Mouse (Mus musculus) fibroblast of lung, adult 2 months (primary cell): ENCODE measurements around the gene Myo1b.
"Not testable (repeated sequence)": the region's sequence is repeated elsewhere in the genome, so short reads cannot be mapped to it uniquely, and the experiment has no call there.

Source experiments
- DNase-seq: peaks from one replicate; pipeline ENCODE4 v3.0.0-alpha.2; 2011; ENCODE audit warnings: low read depth

Gene Myo1b

DNA sequence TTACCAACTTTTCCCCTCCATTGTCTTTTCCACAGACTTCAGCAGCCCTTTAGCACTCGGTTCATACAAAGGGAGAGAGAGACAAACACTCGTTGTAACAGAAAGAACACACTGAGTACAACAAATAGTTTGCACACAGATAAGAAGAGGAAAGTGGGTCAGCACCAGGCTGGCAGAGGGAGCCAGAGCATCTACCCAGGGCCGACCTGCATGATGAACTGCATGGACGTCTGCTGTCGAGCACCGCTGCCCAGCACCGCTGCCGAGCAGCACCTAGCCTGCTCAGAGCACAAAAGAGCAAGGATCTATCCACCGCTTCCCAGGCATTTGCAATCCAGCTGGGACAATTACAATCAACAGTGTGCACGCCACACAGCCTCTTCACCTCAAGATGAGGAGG is 19.9 kb downstream of the Myo1b start:
- no peak for DNase-seq

DNA sequence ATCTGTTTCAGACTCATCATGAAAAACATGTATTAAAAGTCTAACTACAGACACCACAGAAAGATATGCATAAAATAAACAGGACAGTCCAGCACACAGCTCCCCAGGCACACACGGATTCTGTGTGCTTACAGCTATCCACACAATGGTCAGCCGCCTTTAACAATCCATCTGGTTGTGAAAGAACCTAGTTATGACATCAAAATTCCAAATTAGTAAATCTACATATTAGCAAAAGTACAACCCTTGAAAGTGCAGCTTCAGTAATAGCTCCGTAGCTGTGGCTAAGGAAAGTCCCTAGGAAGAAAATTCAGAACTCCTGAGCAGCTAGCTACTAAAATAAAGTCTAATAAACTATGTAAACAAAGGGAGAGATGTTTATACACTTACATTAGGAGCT is 21.1 kb downstream of the Myo1b start:
- DNase-seq, result no peak

DNA sequence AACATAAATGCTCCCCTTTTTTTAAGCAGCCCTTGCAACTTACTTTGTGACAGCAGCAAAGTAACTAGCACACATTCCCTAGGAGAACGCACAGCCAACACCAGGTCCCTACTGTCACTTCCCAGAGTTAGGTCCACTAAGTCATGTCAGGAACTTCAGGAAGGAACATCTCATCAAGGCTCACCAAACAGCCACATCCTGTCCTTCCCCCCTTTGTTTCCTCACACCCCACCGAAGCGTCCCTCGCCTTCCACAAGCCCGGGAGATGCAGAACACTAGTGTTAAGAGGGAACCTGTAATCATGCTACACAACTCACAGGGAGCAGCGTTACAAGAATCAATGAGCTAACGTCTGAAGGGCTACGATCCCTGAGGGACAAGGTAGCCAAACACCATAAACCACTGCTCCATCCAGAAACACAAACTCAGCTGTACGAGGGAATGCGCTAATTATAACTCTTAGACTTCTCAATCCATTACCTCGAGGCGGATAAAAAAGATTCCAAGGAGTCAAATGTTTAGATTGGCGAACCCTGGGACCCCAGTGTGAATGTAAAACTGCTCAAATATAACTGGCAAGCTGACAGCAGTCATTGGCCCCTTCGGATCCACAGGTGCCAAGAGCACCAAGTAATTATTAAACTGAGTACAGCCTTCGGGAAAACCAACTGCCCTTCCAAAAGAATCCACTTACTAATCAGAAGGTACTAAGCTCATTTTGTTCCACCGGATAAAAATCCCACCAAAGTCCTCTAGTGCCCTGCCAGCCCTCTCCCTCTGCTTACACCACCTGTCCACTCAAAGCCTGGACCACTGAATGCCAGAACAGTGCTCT is 22.1 kb downstream of the Myo1b start:
- DNase-seq, result no peak

DNA sequence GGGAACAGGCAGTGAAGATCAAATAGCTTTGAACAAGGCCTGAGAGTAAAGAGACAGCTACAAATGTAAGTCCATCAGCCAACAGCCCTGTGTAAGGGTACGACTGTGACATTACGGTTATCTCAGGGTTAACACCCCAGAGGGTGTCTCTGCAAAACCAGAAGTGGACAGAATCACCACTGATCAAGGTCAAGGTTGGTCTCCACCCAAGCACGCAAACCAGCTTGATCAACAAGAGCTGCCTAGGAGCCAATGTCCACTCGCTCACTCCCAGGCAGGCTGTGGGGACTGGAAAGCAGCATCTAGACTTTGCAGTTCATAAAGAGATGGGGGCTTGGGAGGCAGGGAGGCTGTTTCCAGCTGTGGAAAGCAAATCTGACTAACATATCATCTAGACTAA is 23.9 kb downstream of the Myo1b start:
- DNase-seq, result no peak

DNA sequence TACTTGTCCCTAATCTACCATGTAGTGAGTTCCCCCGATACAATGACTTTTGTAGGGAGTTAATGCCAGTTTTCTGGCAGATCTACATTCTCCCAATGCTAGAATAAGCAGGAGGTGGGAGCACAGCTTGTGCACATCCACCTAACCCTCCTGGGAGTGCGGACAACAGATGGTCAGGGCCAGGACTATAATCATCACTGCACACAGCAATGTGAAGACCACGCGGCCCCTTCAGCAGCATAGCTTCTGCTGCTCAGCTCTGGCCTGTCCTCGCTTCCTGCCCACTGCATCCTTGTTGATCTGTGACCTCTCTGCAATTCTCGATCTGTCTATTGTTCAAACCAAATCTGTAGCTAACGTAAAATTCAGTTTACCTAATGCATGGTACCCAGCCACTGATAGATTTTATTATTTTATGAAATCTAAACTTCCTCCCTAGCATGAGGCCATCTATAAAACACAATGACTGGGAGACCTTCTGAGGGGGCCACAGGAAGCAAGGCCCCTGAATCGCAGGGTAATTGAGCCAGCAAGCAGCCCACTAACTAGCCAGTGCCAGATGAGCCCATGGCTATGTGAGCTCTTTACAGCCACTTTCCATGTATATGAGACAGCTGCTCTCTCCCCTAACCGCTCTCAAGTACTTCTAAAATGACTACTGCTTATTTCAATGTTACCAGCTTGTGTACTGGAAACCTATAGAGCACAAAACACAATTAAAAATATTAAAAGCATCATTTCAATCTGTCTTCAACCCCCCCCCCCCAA is 27.6 kb downstream of the Myo1b start:
- no peak for DNase-seq

DNA sequence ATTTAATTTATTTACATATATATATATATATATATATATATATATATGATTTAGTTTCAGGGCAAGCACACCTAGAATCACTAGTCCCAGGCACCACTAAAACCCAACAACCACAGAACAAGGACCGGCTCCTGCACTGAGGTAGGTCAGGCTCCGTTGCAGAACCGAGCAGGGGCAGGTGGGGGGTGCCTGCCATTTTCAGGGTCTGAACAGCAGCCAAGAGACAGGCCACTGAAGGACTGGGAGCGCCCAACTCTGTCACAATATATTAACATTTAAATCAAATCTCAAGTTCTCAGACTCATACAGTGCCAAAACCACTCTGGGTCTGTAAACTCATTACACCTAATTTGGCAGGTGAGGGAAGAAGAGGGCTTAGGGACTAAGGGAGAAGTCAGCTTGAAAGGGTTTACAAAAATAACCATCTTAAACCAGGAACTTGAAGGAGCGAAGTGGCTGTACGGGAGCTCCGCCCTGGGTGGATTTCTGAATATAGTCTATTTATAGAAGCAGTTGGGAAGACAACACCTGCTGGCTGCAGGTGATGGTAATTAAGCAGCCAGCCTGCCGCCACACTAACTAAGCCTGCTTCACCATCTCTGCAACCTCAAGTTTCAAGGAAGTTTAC is 30.4 kb downstream of the Myo1b start:
- no peak for DNase-seq

DNA sequence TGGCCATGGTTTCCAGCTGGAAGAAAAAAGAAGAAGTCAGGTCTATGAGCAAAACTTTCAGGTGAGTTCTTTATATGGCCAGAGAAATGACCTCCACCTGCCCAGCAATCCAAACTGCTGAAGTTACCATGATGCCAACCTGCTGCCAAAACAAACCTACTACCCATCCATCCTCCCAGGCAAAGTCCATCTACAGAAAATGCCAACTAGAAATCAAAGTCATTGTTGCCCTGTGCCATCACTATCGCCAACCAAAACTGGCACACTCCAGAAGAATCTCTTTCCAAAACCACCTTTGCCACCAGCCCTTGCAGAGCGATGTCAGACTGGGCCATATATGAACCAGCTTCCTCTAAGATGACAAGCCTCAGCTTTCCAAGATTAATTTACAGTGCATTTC is 32.7 kb downstream of the Myo1b start:
- no peak for DNase-seq

DNA sequence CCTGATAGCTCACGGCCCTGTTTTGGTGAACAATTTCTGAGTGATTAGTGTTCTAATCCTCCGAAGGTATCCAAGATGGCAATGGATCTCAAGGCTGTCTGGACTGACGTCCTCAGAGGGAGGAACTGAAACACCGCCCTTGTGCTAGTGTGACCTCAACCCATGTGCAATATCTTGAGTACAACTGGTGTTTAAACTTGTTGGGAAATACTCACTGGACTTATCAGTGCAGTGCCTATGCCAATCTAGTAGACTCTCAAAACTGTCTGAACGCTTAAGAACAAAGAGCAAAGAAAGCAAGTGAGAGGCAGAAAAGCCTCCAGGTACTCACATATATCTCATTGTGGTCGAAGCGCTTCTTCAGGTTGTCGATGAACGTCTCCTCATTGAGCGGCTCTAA is 33.1 kb downstream of the Myo1b start:
- DNase-seq, result no peak

DNA sequence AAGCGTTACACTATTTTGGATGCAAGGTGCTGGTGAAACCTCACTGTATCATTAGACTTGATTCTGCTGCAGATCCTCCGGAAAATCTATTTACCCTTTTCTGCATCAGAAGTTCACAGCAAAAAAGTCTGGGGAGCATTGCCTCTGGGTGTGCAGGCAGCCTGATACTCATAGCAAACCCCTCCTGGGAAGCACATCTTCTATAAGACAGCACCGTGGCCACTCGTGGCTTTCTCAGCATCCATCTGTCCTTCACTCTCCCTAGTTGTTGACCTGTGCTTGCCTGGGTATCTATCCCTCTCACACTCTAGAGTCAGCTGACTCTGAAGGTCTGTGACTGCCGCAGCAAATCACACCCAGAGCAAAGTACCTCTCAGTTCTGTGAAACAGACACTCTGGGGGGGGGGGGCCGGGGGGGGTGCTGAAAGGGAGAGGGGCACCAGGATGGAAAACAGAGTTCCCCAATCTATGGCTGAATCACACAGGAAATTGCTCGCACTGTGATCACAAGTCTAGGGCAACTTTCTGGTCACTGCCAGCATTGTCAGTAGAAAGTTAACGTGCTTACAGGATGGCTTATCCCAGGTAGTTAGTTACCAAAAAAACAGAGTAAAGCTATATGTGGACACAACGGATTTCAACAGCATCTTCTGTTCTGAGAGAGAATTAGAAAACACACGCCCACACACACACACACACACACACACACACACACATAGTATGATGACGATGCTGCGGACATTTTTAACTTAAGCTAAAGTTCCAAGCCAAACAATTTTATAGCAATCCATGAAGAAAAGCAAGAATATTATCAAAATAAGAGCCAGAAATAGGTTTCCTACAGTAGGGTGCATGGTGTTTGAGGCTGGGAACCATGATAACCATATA is 35.7 kb downstream of the Myo1b start:
- no peak for DNase-seq

DNA sequence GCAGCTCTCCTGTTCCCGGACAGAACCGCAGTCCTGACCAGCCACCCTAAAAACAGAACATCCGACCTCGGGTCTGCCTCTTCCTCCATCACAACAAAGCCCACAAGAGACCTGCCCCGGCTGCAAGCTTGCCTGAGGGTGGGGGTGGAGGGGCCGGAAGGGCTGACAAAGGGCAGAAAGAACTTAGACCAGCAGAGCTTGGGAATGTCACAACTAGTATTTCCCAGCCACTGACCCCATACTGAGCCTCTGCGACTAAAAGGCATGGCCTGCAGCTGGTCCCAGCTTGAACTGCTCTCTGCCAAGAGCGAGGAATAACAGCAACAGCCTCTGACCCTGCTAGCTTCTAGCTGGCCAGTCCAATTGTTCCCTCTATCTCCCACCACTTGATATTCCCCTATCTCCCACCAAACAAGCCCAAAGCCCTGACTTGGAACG is 36.5 kb downstream of the Myo1b start:
- DNase-seq, result no peak

DNA sequence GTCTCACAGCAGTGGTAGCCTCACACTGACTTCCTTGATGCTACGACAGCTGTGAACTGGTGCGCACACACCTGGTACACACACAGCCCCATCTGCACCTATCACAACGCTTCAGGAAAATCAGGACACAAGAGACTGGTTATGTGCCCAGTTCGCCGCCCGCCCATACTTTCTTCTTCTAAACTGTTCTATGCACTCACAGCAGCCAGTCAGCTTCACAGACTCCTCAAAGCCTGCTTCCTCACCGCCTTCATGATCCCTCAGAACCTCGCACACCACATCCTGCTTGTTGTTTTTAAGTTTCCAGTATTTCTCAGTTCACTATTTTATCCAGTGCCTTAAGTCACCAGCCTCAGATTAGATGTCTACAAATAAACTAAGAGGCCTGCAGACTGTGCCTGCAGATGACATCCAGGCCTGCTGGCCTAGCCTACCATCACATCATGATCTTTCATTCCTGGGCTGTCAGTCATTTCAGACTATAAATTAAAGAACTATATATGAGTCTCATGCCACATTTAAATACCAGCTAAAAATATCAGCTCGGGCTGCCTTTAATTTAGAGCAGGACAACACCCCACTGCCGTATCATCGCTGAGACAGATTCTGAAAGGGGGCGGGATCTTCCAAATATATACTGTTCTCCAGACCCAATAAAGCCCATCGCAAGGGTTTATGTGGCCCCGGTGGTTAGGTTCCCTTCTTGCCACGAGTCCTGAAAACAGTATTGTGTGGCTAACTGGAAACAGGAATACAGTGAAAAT is 40.2 kb downstream of the Myo1b start:
- DNase-seq, result no peak

DNA sequence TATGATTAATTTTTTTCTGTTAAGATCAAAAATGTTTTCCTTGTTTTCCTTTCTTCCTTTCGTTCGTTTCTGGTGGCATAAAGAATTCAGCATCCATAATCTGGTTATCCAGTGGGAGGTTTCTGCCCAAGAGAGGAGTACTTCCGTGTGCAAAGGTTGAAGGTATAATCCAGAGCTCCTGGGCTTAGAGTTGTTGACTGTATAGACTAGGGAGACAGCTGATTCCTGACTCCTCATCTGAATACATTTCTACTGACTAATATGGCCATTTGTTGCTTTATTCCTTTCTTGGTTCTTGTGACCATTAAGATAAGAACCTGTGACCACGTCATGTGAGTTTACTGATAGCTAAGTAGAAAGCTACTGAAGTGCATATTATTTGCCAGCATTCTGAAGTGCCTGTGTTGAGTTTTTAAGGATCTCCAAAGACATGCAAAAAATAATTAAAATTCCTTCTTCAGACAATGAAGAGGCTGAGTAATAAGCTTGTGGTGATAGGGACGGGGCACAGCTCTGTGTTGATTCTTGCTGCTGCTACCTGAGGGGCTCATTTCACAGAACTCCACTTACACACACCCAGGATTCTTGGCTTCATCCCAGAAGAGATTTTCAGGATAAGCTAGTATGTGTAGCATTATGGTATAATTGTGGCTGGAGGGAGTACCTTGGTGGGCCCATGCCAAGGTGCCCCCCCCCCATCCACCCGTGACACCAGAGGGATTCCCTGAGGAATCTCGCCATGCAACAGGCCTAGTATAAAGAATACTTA is 43.2 kb downstream of the Myo1b start:
- no peak for DNase-seq

DNA sequence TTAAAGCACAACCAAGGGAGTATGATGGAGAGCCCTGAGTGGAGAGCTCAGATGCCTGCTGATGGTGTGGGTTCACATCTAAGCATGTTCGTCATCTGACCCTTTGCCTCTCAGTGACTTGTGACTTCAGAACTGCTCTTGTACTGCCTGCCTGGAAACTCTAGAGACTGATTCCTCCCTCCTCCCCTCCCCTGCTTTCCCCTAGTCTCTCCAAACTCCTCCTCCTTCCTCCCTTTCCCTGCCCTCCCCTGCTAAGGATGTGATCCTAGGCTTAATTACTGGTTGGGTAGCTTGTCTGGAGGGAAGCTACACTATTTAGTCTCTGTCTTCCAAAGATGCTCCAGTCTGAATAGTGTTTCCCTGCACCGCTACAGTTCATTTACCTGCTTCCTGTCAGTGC is 44.6 kb downstream of the Myo1b start:
- not testable (repeated sequence) for DNase-seq

DNA sequence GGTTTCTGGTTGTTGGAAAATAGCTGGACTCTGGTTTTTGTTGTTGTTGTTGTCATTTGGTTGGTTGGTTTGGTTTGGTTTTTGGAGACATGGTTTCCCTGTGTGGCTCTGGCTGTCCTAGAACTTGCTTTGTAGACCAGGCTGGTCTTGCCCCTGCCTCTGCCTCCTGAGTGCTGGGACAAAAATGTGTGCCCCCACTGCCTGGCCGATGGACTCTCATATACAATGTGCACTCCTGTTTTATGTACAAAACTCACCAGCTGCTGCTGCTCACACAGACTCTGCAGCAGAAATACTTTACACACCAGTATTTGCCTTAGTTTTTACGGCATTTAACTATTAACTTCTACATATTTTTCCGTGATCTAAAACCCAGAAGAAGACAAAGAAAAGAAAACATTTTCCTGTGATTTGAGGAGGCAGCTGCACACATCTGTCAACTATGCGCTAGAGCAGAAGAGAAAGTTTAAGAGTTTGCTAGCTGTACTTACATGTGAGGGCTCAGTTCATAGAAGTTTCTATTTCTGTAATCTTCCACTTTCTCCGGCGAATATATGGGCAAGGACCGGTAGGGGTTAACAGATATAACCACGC is 52.9 kb downstream of the Myo1b start:
- DNase-seq, result no peak

DNA sequence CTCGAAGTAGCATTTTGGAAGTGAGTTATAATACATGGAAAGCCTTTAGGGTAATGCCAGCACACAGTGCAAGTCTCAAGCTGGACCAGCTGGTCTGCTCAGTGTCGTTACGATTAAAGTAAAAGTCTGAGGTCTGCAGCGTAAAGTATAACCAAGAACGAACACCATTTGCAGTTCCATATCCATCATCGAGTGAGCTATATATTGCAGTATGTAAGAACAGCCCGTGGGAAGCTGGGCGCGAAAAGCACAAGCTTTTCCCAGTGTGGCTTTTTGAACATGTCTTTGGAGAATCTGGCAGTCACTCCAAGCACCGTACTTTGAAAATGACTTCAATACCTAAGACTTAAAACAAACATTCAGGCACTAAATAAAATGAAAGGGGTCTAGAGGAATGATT is 55.0 kb downstream of the Myo1b start:
- no peak for DNase-seq

DNA sequence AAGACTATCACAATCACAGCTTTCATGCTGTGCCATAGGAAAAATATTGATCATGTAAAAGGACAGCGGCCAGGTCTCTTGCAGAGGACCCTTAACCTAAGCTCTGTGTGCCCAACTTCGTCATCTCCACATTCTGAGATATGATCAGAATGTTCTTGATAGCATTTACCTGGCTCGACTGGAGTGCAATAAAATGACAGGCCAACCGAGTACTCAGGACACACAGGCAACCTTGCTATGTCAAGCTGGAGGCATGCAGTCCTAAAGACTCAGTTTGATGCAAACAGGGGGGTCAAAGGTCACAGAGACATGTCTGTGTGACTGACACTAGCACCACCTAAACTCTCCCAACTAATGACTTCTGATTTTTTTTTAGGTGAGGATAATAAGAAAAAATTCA is 58.9 kb downstream of the Myo1b start:
- no peak for DNase-seq

DNA sequence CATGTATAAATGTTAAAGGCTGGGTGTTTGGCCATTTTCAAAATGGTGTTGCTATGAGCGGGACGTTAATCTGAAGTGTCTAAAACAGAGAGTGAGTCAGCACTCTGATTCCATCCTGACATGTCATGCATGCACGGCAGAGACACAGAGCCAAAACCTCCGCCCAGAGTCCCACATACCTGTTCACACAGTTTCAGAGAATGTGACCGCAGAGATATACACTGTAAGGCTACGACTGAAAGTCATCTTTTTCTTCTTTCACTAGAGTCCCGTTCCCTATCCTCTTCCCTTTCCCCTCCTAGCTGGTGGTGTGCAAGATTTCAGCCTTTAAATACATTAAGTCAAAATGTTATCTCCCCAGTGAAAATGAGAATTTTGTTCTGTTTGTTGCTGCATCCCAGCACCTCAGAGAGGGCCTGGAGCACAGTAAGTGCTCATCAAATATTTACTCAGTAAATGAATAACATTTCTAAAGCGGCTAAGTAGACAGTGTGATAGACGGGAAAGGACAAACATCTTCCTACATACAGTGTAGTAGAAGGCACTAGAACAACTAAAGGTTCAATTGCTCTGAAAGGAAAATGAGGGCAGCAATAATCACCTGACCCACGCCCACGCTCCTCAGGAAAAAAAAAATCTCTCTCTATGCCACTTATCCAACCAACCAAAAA is 59.5 kb downstream of the Myo1b start:
- no peak for DNase-seq

DNA sequence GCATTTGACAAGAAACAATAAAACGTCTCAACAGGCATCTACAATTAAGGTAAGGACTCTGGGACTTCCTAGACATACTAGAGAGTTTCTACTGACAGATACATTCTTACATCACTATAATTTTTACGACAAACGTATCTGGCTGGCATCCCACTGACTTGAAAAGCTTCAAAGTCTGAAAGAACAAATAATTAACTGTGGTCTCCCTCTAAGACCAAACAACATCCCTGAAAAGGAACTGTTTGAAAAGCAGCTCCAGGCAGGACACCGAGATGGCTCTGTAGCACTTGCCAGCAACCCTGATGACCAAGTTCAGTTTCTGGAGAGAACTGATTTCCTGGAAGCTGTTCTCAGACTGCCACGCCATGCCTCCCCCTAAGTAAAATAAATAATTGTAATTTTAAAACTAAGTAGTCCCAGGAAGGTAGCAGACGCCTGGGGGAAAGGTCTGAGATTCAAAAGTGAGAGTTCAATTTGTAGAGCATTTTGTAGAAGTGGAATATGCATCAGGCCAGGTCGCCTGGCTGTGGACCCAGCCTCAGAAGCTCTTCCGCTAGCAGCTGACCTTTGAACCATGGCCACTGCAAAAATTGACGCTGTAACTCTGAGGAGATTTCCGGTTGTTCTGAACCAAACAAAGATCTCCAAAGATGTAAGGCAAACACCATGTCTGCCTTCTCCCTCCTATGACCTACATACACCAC is 60.2 kb downstream of the Myo1b start:
- DNase-seq, result no peak

DNA sequence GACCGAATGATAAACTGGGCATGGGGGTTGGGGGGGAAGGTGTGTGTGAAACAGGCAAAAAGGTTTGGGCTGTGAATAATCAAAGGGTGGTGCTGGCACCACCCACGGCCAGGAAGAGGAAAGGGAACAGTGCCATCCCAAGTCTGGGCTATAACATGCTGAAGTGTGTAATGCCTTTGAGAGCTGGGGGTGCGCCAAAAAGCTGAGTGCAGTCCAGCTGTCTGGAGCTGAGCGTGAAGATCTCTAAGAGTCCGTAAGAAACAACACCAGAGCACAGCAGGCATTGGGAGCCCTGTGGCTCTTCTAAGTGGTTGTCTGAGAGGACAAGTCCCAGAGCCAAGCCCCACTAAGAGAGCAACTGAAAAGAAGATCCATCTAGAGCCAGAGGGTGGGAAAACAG is 63.6 kb downstream of the Myo1b start:
- DNase-seq, result no peak
